Mouse (Mus musculus): ENCODE measurements at regions not wholly inside any gene's neighbourhood (a gene's known extent, or its start where the extent isn't known, plus 50 kb on each side); places are given as distances from the start of the nearest gene placed in this dataset.
"Not testable (repeated sequence)": the region's sequence is repeated elsewhere in the genome, so short reads cannot be mapped to it uniquely, and the experiment has no call there.

DNA sequence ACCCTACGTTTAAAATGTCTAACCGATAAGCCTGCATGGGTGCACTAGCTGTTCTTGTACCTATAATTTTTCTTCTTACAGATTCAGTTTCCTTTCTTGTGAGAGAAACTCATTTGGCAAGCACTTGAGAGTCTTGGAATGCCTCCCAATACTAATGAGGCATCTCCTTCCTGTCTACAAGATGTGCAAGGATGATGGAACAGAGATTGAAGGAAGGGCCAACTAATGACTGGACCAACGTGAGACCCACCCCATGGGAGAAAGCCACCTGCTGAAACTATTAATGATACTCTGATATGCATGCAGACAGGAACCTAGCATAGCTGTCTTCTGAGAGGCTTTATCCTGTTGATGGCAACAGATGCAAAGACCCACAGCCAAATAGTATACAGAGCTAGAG, 179.9 kb upstream of the Slitrk6 start:
- no peak for DNase-seq (ENCODE audit: low spot score)

- no peak for DNase-seq (ENCODE audit: low spot score)
These were observed 167.0 kb upstream of the Slitrk6 start for GRCm38 (mm10) chr14:110921989-110922388.

DNA sequence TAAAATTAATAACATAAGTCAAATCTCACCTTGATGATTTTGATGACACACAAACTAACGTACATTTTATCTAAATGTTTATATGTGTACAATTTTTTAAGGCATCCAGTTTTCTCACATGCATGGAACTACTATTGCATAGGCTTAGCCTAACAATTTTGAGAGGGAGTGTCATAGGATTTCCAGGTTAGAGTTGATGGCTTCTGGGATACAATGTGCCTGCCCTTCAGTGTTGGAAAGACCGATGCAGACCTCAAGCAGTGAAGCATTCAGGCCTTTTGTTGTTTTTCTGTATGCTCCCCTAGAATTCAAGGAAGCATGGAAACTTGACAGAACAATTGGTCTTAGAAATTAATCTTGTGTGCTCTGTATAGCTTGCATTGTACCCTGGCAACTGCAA, 158.4 kb upstream of the Slitrk6 start:
- DNase-seq (ENCODE audit: low spot score), result peak; percentile 8

- DNase-seq (ENCODE audit: low spot score), result no peak
These were observed 137.9 kb upstream of the Slitrk6 start for GRCm38 (mm10) chr14:110892865-110893264.

DNA sequence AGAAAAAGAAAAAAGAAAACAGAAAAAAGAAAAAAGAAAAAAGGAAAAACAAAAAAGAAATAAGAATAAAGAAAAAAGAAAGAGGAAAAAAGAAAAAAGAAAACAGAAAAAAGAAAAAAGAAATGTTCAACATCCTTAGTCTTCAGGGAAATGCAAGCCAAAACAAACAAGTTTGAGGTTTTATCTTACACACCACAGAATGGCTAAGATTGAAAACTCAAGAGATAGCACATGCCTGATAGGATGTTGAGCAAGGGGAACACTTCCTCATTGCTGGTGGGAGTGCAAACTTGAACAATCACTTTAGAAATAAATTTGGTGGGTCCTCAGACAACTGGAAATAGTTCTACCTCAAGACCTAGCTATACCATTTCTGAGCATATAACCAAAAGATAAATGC, 116.4 kb upstream of the Slitrk6 start:
- DNase-seq (ENCODE audit: low spot score), result no peak

DNA sequence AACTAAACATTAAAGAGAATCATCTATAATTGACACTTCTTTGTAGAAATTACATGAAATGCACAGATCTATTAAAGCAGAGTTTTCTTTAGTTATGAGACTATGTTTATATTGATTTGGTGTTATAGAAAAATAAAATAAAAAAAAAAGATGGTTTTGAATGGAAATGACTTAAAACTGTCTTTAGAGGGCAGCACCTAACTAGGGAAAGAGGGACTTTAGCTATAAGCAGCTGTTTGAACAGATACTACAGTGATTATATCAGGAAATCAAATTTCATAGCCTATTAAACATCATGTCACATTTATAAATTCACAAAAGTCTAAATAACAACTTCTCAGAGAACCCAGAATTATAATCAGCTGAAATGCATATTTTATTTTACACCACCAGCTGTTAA, 69.7 kb upstream of the Slitrk6 start:
- DNase-seq (ENCODE audit: low spot score), result peak; percentile 31

- DNase-seq (ENCODE audit: low spot score), result not testable (repeated sequence)
These were observed 67.2 kb upstream of the Slitrk6 start for GRCm38 (mm10) chr14:110822174-110822573.

All from embryo, embryonic 10.5 days (tissue).